Mouse (Mus musculus): Measurements from ENCODE around the gene Slc24a3. TPM values are rescaled to one million over a fixed set of nuclear protein-coding genes. Genes with fewer than 3 reads are reported as not detected.

Gene Slc24a3
- polyA plus RNA-seq, 1 experiment from 2014 or later: 3.1 TPM

DNA sequence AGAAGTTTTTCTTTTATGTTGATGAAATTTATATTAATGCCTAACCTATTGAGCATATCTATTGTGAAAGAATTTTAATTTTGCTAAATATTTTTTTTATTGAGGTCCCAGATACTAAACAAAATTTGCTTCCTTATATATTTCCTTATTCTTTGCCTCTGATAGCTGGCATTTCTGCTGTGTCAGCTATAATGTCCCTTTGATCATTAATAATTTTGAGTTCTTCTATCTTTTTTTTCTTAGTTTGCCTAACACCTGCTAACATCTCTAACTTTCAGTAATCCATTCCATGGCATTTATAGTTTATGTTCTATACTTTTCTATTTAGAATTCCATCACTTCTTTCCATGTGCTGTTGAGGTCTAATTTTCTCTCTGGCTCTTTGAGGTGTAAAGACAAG, 165.9 kb downstream of the Slc24a3 start:
- H3K27ac ChIP-seq: no peak overlapping the region
- no peak overlapping the region for H3K4me3 ChIP-seq (ENCODE audit: inconsistent target)

DNA sequence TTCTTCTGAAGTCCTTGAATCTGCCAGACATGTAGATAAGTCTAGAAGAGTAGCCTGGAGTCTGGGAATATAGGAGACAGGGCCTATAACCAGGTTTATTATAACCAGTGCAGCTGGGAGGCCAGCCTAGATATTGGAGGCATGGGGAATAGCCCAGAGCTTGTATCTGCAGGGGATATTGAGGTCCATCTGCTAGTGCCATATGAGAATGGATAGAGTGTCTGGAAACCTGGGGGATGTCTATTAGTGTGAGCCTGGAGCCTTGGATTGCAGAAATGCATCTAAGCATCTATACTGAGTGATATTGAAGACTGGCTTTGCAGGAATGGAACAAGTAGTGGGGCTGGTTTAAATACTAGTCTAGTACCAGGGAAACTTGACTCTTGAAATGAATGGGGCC, 168.9 kb downstream of the Slc24a3 start:
- H3K4me3 ChIP-seq (ENCODE audit: inconsistent target): no peak overlapping the region
- H3K79me2 ChIP-seq (ENCODE audit: inconsistent target): no peaks in the 10 kb centered on the region
- H3K27ac ChIP-seq: no peak overlapping the region
- no peaks in the 10 kb centered on the region for H3K36me3 ChIP-seq (ENCODE audit: inconsistent target)

More for the DNA sequence above, 165.9 kb downstream of the Slc24a3 start:
- no peaks in the 10 kb centered on the region for H3K36me3 ChIP-seq (ENCODE audit: inconsistent target)
- H3K79me2 ChIP-seq (ENCODE audit: inconsistent target): no peaks in the 10 kb centered on the region

DNA sequence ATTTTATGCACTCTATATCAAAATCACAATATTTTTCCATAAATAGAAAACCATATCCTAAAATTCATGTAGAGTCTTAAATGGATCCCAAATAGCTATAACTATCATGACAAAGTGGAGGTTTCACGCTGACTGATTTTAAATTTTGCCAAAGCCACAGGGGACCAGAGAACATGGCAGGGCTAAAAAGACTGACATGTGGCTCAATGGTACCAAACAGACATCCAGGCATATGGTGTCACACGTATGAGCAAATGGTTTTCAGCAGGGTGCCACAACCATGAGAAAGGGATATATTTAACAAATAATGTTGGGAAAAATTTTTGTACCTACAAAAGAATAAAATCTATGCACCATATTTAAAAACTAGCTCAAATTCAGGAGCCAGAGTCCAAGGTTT, 173.3 kb downstream of the Slc24a3 start:
- 100% methylated on average over 1 of the region's 2 CpGs for WGBS (ENCODE audit: missing documents)
- no peaks in the 10 kb centered on the region for H3K79me2 ChIP-seq (ENCODE audit: inconsistent target)
- H3K4me3 ChIP-seq (ENCODE audit: inconsistent target): no peak overlapping the region
- no peak overlapping the region for H3K27ac ChIP-seq
- no peaks in the 10 kb centered on the region for H3K36me3 ChIP-seq (ENCODE audit: inconsistent target)

DNA sequence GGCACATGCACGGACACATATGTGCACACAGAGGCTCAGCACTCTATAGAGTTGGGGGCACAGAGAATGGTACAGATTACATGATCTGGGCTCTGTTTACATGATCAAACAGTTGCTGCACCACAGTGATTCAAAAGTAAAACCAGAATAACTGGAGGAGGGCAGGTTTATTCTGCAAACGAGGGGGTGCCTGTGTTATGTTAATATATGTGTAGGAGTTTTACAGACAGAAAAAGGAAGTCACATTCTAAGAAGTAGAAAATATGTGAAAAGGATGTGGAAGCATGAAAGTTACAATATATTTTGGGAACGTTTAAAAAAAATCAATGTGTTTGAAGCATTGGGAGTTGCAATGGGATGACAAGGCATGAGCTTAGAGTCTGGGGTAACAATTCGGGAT, 175.4 kb downstream of the Slc24a3 start:
- Histone ChIP-seq H3K4me3 (ENCODE audit: inconsistent target) (no peak overlapping the region), H3K27ac (no peak overlapping the region), H3K36me3 (ENCODE audit: inconsistent target) (no peaks in the 10 kb centered on the region), H3K79me2 (ENCODE audit: inconsistent target) (no peaks in the 10 kb centered on the region)
- 53% methylated on average over 4 of the region's 4 CpGs for WGBS (ENCODE audit: missing documents)

DNA sequence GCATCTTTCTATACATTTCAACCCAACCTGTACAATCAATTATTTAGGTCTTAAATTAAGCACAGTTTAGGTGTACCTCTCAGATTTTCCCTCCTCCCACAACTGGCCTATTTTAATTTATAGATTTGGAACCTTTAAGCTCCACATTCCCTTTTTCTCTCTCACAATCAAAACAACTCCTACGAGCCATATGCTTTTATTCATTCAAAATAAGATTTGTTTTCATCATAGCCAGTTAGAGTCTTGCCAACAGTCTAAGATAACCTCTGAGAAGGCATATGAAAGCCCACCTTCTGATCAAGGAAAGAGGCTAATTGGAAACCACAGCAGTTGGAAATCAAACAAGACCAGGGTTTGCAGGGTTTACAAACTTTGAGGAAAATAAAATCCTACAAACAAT, 177.0 kb downstream of the Slc24a3 start:
- Histone ChIP-seq H3K36me3 (ENCODE audit: inconsistent target) (no peaks in the 10 kb centered on the region), H3K27ac (no peak overlapping the region), H3K79me2 (ENCODE audit: inconsistent target) (no peaks in the 10 kb centered on the region), H3K4me3 (ENCODE audit: inconsistent target) (no peak overlapping the region)
- WGBS (ENCODE audit: missing documents): 100% methylated on average over 1 of the region's 1 CpGs

DNA sequence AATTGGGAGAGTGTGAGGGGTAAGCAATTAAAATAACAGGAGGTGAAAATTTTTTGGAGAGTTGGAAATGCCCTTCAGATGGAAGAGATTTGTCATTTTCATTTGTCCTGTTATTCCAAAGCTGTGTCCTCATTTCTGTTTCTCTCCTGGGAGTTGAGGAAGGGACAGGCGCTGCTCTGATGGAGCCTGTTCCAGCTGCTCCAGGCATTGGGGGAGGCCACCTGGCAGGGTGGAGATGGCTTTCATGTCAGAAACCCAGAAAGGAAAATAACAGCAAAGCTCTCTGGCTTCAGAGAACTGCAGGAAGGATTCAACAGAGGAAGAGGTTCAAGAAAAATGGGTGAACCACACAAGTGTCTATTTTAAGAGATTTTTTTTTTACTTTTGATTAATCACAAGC, 186.2 kb downstream of the Slc24a3 start:
- Histone ChIP-seq H3K4me3 (ENCODE audit: inconsistent target) (no peak overlapping the region), H3K27ac (no peak overlapping the region), H3K79me2 (ENCODE audit: inconsistent target) (no peaks in the 10 kb centered on the region), H3K36me3 (ENCODE audit: inconsistent target) (no peaks in the 10 kb centered on the region)
- WGBS (ENCODE audit: missing documents): 91% methylated on average over 1 of the region's 1 CpGs

DNA sequence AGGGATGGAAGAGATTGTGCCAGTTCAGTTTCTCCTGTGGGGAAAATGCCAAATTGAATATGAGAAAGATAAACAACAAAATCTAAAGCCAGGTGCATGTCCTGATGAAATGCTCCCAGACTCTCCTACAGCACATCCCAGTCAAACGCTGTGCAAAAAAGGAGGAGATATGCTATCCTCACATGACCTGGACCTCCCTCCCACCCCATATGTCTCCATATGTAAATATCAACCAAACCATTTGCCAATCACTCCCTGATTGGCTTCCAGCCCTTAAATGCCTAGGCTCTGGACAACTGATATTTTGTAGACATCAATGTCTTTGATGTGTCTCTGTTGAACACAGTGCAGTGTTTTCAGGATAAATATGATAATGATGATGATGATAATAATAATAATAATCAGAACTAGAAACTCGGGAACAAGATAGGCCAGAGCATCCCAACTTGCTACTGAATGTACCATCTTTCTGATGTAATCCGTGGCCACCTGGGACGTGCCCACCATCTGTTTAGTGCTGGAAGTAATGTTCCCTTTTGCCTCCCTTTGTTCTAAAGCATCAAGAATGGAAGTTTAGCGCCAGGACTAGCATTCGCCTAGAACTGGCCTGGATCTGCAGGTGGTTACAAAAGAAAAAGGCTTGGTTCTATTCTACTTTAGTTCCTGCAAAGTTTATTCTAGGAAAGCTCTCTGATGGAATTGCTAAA, 190.8 kb downstream of the Slc24a3 start:
- Histone ChIP-seq H3K27ac (no peak overlapping the region), H3K36me3 (ENCODE audit: inconsistent target) (no peaks in the 10 kb centered on the region), H3K79me2 (ENCODE audit: inconsistent target) (no peaks in the 10 kb centered on the region), H3K4me3 (ENCODE audit: inconsistent target) (no peak overlapping the region)
- WGBS (ENCODE audit: missing documents): 89% methylated on average over 6 of the region's 6 CpGs

DNA sequence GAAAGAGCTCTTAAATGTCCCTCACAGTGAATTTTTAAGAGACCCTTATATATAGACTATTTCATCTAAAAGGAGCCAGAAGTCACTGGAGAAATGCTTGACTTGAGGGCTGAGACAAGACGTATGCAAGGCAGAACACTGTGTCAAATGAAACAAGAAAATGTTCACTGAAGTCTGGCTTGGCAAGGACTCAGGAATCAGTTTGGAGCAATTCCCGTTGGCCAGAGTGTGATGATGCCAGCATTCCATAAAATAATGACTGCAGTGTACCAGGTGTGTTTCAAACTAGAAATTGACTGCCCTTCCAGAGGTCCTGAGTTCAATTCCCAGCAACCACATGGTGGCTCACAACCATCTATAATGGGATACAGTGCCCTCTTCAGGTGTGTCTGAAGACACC, 196.1 kb downstream of the Slc24a3 start:
- Histone ChIP-seq H3K4me3 (ENCODE audit: inconsistent target) (no peak overlapping the region), H3K36me3 (ENCODE audit: inconsistent target) (no peaks in the 10 kb centered on the region), H3K79me2 (ENCODE audit: inconsistent target) (no peaks in the 10 kb centered on the region), H3K27ac (no peak overlapping the region)
- WGBS (ENCODE audit: missing documents): 87% methylated on average over 2 of the region's 2 CpGs

DNA sequence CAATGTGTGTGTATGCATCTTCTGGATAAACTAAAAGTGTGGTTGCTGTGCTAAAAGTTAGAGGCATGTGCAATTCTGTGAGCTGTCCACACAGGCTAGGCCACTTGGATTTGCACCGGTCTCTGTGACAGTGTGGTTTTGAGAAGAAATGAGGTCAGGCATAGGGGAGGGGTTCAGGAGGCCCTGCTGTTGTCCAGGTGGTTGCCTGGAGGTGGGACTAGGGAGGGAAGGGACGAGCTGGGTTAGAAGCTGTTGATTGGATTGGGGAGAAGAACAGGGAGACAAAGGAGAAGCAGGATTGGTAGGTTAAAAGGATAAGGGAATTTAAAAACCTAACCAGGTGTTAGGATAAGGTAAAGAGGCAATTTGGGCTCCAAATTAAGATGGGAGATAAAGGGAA, 201.1 kb downstream of the Slc24a3 start:
- H3K4me3 ChIP-seq (ENCODE audit: inconsistent target): no peak overlapping the region
- H3K36me3 ChIP-seq (ENCODE audit: inconsistent target): no peaks in the 10 kb centered on the region
- no peaks in the 10 kb centered on the region for H3K79me2 ChIP-seq (ENCODE audit: inconsistent target)
- 88% methylated on average over 2 of the region's 2 CpGs for WGBS (ENCODE audit: missing documents)
- no peak overlapping the region for H3K27ac ChIP-seq

DNA sequence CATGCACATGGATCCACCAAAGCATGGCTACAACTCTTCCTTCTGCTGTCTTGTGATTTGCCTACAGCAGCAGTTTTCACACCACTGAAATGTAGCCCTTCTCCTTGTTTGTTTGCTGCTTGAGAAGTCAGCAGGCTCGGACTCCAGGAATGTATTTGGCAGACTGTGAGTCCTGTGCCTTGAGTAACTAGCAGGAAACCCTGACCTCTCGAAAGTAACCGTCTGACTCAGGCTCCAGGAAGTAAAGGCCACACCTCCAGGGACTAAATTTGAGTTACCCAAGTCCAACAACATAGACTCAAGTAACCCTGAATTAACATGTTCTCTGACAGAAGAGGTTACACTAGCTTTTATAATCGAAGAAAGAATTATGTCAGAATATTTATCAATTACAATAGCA, 203.2 kb downstream of the Slc24a3 start:
- WGBS (ENCODE audit: missing documents): 24% methylated on average over 4 of the region's 4 CpGs
- Histone ChIP-seq H3K36me3 (ENCODE audit: inconsistent target) (no peaks in the 10 kb centered on the region), H3K27ac (no peak overlapping the region), H3K79me2 (ENCODE audit: inconsistent target) (no peaks in the 10 kb centered on the region), H3K4me3 (ENCODE audit: inconsistent target) (no peak overlapping the region)

DNA sequence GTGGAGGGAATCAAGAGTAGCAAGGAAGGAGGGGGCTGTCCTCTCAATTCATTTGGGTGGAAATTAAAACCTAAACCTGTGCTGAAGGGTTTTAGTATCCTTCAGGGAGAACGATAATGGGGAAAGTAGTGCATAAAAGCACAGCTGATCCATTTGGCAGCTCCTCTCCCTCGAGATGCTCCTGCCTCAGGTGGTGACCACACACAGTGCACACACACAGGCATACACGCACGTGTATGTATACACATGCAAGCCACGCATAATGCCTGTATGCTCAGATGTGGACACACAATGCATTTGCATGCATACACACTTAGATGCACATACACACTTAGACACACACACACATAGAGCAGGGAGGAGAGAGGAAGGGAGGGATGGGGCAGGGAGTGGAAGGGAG, 206.2 kb downstream of the Slc24a3 start:
- Histone ChIP-seq H3K79me2 (ENCODE audit: inconsistent target) (no peaks in the 10 kb centered on the region), H3K4me3 (ENCODE audit: inconsistent target) (no peak overlapping the region), H3K36me3 (ENCODE audit: inconsistent target) (no peaks in the 10 kb centered on the region), H3K27ac (no peak overlapping the region)
- WGBS (ENCODE audit: missing documents): 85% methylated on average over 5 of the region's 5 CpGs

DNA sequence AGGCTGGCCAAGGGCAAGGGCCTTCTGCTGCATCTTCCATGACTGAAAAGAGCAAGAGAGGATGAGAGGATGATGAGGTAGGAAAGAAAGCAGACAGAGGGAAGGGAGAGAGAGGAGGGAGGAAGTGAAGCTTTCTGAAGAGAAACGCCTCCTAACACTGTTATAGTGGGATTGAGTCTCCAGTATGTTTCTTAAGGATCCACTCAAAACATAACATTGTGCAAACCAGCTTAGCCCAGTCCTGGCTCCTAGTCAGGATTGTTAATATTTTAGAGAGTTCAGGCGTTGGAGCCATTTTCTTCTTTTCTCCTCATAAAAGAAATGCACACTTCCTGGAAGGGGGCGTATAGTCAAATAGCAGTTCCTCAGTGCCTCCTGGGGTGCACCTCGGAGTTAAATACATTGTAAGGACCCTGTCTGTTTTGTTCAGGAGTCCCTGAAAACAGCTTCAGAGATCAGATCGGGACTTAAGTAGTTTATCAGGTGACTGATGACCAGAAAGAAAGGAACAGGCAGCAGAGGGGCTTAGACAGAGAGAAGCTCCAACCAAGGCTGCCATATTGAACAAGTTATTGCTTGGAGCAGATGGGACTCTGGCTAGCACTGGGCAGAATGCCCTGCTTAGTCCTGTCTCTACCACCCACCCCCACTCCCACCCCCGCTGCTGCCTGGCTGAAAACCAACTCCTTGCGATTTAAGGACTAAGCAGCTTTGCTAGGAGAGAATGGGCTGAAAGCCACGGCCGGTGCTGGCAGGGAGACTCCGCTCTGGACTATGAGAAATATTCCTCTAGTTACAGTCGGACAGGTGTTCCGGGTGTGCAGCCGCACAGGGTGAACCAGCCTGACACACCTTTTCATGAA, 215.6 kb downstream of the Slc24a3 start:
- H3K27ac ChIP-seq: no peak overlapping the region
- no peaks in the 10 kb centered on the region for H3K79me2 ChIP-seq (ENCODE audit: inconsistent target)
- H3K4me3 ChIP-seq (ENCODE audit: inconsistent target): no peak overlapping the region
- WGBS (ENCODE audit: missing documents): 92% methylated on average over 13 of the region's 13 CpGs
- no peaks in the 10 kb centered on the region for H3K36me3 ChIP-seq (ENCODE audit: inconsistent target)

DNA sequence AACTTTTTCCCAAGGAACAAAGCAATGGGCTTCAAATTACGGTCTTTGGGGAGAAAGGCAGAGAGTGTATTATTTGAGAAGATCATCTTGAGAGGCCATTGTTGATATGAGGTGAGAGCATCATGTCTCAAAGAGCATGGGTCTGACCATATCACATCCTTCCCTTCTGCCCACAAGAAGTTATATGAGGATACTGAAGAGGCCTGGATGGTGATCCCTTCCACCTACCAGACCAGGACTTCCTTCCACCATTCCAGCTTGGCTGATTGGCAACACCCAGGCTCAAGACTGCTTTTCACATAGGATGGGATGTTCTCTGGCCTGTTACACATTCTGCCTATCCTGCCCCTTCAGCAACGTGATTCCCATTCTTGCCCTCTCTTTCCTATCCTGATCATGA, 216.7 kb downstream of the Slc24a3 start:
- H3K36me3 ChIP-seq (ENCODE audit: inconsistent target): no peaks in the 10 kb centered on the region
- no peak overlapping the region for H3K4me3 ChIP-seq (ENCODE audit: inconsistent target)
- no peaks in the 10 kb centered on the region for H3K79me2 ChIP-seq (ENCODE audit: inconsistent target)
- WGBS (ENCODE audit: missing documents): 96% methylated on average over 2 of the region's 2 CpGs
- no peak overlapping the region for H3K27ac ChIP-seq

DNA sequence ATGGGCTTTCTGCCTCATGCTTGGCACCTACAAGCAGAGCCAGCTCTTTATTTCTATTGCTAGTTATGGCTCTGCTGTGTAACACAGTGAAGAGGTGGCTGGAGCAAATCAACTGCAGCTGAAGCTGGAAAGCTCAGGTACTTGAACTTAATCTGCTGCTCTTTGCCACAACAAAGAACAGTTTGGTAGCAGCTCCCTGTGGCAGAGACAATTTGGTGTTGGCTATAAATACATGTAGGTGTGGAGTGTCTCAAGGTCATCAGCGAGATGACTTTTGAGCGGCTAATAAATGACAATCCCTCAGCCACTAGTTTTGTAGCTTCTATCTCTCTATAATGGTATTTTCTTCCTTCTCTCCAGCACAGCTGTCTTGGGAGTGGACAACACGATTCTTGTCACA, 217.7 kb downstream of the Slc24a3 start:
- 90% methylated on average over 3 of the region's 3 CpGs for WGBS (ENCODE audit: missing documents)
- no peak overlapping the region for H3K27ac ChIP-seq

DNA sequence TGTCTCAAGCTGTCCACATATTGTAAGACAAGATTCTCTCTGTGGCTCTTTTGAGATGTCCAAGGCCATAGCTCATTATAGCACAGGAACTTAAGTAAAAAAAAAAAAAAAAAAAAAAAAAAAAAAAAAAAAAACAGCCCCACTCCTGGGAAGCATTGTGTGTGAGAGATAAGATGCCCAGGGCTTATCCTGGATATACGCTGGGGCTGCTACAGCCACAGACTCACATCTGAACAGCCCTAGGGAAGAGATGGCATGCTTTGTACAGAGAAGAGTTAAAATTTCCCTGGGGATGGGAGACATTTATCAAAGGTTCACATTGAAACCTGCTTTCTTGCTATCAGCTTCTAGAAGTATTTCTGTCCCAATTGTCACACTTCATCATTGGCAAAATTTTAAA, 218.2 kb downstream of the Slc24a3 start:
- H3K4me3 ChIP-seq (ENCODE audit: inconsistent target): no peak overlapping the region
- H3K79me2 ChIP-seq (ENCODE audit: inconsistent target): no peaks in the 10 kb centered on the region
- no peaks in the 10 kb centered on the region for H3K36me3 ChIP-seq (ENCODE audit: inconsistent target)
- 89% methylated on average over 1 of the region's 1 CpGs for WGBS (ENCODE audit: missing documents)
- H3K27ac ChIP-seq: no peak overlapping the region

More for the DNA sequence above, 217.7 kb downstream of the Slc24a3 start:
- Histone ChIP-seq H3K36me3 (ENCODE audit: inconsistent target) (no peaks in the 10 kb centered on the region), H3K4me3 (ENCODE audit: inconsistent target) (no peak overlapping the region), H3K79me2 (ENCODE audit: inconsistent target) (no peaks in the 10 kb centered on the region)
